Mouse (Mus musculus) bone marrow, adult 2 months (tissue): ENCODE data around the gene Kiss1r.

Experiments
- CTCF ChIP-seq: fragments of 200-500 bp; IDR thresholded peaks from 2 replicates; pipeline ENCODE4 v1.5.1; 2011; ENCODE audit warnings: low read length, control low read depth; ENCODE audit not compliant: control insufficient read depth, insufficient read depth
- POLR2A ChIP-seq: fragments of 200-500 bp; IDR thresholded peaks from 2 replicates; pipeline ENCODE4 v1.6.1; 2011; ENCODE audit warnings: low read depth, mild to moderate bottlenecking, control low read depth, low read length, borderline replicate concordance; ENCODE audit not compliant: control insufficient read depth

DNA sequence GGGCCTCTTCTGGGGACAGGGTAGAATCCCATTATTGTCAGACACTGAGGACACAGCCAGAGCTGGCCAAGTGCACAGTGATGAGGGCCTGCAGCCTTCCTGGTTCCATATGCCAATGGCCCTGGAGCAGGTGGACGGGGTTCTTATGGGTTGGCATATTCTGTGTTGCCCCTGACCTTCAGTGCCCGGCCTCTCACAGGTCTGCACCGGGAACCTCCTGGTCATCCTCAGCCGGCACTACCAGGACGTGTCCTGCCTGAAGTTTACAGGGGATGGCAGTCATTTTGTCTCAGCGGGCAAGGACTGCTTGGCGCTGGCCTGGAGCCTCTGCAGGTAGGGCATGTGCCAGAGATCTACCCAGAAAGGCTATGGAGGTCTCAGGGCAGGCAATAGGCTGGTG is 48.0 kb downstream of the Kiss1r start:
- TF ChIP-seq POLR2A (no peak), CTCF (no peak)
